Mouse (Mus musculus) heart, embryonic 14.5 days (tissue): Measurements from ENCODE around the gene Gm9789. TPM values are rescaled to one million over a fixed set of nuclear protein-coding genes. Genes with fewer than 3 reads are reported as not detected.
"Not testable (repeated sequence)": the region's sequence is repeated elsewhere in the genome, so short reads cannot be mapped to it uniquely, and the experiment has no call there.

Source experiments
- ATAC-seq: fragments of 200-750 bp; cut with Nextera tagmentation; 2 replicates; pipeline ENCODE4 v1.8.0; 2017; ENCODE audit warnings: low read depth, moderate TSS enrichment; ENCODE audit not compliant: insufficient number of reproducible peaks, insufficient read depth, low FRiP score
- H3K27ac ChIP-seq, 2 experiments: fragments of 200-500 bp in 1 of 2; fragments of 300-500 bp in 1 of 2; sonication (generic) in 1 of 2; replicated peaks in 1 of 2; 2 replicates each; pipeline ENCODE4 v1.5.1; 2012 to 2014; ENCODE audit warnings: low read depth in 2 of 2, low read length in 2 of 2, control low read depth in 1 of 2, mild to moderate bottlenecking in 1 of 2, mixed read lengths in 1 of 2; ENCODE audit not compliant: control insufficient read depth in 1 of 2, insufficient read depth in 1 of 2
- H3K27me3 ChIP-seq: fragments of 300-500 bp; sonication (generic); 2 replicates; pipeline ENCODE4 v1.6.1; 2014; ENCODE audit warnings: mild to moderate bottlenecking, low read length, control low read depth; ENCODE audit not compliant: control insufficient read depth, insufficient read depth
- H3K36me3 ChIP-seq: fragments of 300-500 bp; sonication (generic); 2 replicates; pipeline ENCODE4 v1.6.1; 2014; ENCODE audit warnings: mild to moderate bottlenecking, control low read depth, low read length, mixed read lengths; ENCODE audit not compliant: control insufficient read depth, insufficient read depth
- H3K4me1 ChIP-seq, 2 experiments: fragments of 200-500 bp in 1 of 2; fragments of 300-500 bp in 1 of 2; sonication (generic) in 1 of 2; 2 replicates each; pipeline ENCODE4 v1.6.1; 2012 to 2014; ENCODE audit warnings: low read length in 2 of 2, control low read depth in 1 of 2, mixed read lengths in 1 of 2; ENCODE audit not compliant: control insufficient read depth in 2 of 2, insufficient read depth in 2 of 2
- H3K4me2 ChIP-seq: fragments of 300-500 bp; sonication (generic); 2 replicates; pipeline ENCODE4 v1.6.1; 2014; ENCODE audit warnings: mild to moderate bottlenecking, low read length
- H3K4me3 ChIP-seq, 2 experiments: fragments of 200-500 bp in 1 of 2; fragments of 300-500 bp in 1 of 2; sonication (generic) in 1 of 2; 2 replicates each; pipeline ENCODE4 v1.5.1; 2012 to 2014; ENCODE audit warnings: low read length in 2 of 2, mild to moderate bottlenecking in 2 of 2, control low read depth in 1 of 2, low read depth in 1 of 2, moderate library complexity in 1 of 2; ENCODE audit not compliant: control insufficient read depth in 1 of 2, insufficient read depth in 1 of 2
- H3K9ac ChIP-seq: fragments of 300-500 bp; sonication (generic); 2 replicates; pipeline ENCODE4 v1.6.1; 2014; ENCODE audit warnings: mild to moderate bottlenecking, low read length
- H3K9me3 ChIP-seq: fragments of 300-500 bp; sonication (generic); 2 replicates; pipeline ENCODE4 v1.6.1; 2016; ENCODE audit warnings: low read length, control low read depth; ENCODE audit not compliant: control insufficient read depth
- WGBS: fragments of 180-500 bp; shearing (Covaris S2); extraction: QIAGEN DNeasy Blood & Tissue Kit; methylation state at CpG from one replicate; pipeline ENCODE4 v1.1.7; 2014; 5-methylcytosine and 5-hydroxymethylcytosine counted together
- polyA plus RNA-seq: library from polyadenylated mRNA; unstranded; fragments of >200 nt; fragmentation: Nextera tagmentation; extraction: Ambion mirVana; gene quantifications from 2 replicates; pipeline ENCODE4 v1.2.1, GENCODE M21; 2014

Gm9789 gene
- polyA plus RNA-seq = not detected in 2 replicates

DNA sequence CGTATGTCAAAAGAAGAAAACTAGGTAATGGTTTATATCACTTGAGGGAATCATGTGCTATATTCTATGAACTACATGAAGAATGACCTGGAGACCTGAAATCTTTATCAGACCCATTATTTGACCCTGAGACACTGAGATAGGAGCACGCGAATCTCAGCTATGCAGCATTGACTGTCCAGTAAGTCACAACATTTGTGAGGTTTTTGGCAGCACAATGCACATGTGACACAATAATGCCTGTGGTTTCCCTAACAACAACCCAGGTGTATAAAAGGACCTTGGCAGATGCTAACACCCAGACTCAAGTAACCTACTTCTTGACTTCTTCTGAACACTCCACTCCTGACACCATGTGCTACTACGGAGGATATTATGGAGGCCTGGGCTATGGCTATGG lies at the start of gene Gm9789:
TSS of gene Gm9789 (plus strand) at position 301 of the 400 bp plus-strand sequence.
- no peaks in the 10 kb centered on the region for H3K4me1 ChIP-seq
- H3K4me3 ChIP-seq = no peak within 1 kb of the TSS
- no peaks in the 10 kb centered on the region for H3K9me3 ChIP-seq
- 77% methylated on average over 4 of the region's 4 CpGs for WGBS
- ATAC-seq = no peak
- H3K36me3 ChIP-seq = no peaks in the 10 kb centered on the region
- no peak within 1 kb of the TSS for H3K4me2 ChIP-seq
- no peaks in the 10 kb centered on the region for H3K27me3 ChIP-seq
- H3K9ac ChIP-seq = no peak within 1 kb of the TSS
- no peak within 1 kb of the TSS for H3K27ac ChIP-seq

DNA sequence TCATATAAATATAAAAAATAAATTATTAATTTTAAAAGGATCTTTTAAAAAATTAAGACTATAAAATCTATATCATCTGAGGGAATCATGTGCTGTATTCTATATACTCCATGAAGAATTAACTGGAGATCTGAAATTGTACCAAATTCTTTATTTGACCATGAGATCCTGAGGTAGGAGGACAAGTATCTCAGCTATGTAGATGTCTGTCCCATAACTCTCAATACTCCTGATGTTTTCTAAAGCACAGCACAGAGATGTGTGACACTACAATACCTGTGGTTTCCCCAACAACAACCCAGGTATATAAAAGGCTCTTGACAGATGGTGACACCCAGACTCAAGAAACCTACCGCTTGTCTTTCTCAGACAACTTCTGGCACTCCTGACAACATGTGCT lies 17.2 kb upstream of the Gm9789 start, which contains the start of gene Gm6358:
TSS of gene Gm6358 (plus strand) at position 301 of the 400 bp plus-strand sequence.
- Histone ChIP-seq H3K9ac (no peak within 1 kb of the TSS), H3K36me3 (no peaks in the 10 kb centered on the region), H3K27me3 (no peaks in the 10 kb centered on the region), H3K9me3 (0 out of 2 replicates have a peak, but pooled peaks cover 2% of the 10 kb centered on the region), H3K4me3 (no peak within 1 kb of the TSS), H3K4me2 (no peak within 1 kb of the TSS), H3K4me1 (no peaks in the 10 kb centered on the region), H3K27ac (no peak within 1 kb of the TSS)
- WGBS = 88% methylated on average over 1 of the region's 1 CpGs
- no peak for ATAC-seq

DNA sequence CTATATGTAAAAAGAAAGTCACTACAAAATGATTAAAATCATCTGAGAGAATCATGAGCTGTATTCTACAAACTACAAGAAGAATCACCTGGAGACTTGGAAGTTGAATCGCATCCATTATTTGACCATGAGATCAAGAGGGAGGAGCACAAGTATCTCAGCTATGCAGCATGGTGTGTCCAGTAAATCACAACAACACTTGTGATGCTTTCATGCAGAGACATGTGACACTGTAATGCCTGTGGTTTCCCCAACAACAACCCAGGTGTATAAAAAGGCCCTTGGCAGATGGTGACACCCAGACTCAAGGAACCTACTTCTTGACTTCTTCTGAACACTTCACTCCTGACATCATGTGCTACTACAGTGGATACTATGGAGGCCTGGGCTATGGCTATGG lies 7.0 kb upstream of the Gm9789 start, which contains the start of gene Gm10061:
TSS of gene Gm10061 (plus strand) at position 301 of the 400 bp plus-strand sequence.
- Histone ChIP-seq H3K4me2 (no peak within 1 kb of the TSS), H3K27me3 (no peaks in the 10 kb centered on the region), H3K27ac (no peak within 1 kb of the TSS), H3K36me3 (no peaks in the 10 kb centered on the region), H3K4me3 (no peak within 1 kb of the TSS), H3K9ac (no peak within 1 kb of the TSS), H3K4me1 (no peaks in the 10 kb centered on the region), H3K9me3 (peaks cover 3% of the 10 kb centered on the region; the same call in 1 of the 2 replicates)
- no peak for ATAC-seq
- WGBS = 84% methylated on average over 1 of the region's 1 CpGs

GRCm38 (mm10) chr16:89169190-89169589 lies 11.4 kb downstream of the Gm9789 start, which contains the start of gene Gm7735:
Gene Gm7735, plus strand, starts transcription at chr16:89169490.
- H3K9me3 ChIP-seq, H3K27me3 ChIP-seq, H3K9ac ChIP-seq, H3K4me2 ChIP-seq, ATAC-seq, H3K27ac ChIP-seq, H3K4me1 ChIP-seq, H3K36me3 ChIP-seq, H3K4me3 ChIP-seq: not testable (repeated sequence)

DNA sequence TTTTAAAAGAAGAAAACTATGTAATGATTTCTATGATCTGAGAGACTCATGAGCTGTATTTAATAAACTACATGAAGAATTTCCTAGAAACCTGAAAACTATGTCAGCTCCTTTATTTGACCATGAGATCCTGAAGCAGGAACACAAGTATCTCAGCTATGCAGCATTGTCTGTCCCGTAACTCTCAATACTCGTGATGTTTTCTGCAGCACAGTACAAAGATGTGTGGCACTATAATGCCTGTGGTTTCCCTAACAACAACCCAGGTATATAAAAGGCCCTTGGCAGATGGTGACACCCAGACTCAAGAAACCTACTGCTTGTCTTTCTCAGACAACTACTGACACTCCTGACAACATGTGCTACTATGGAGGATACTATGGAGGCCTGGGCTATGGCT lies 16.7 kb downstream of the Gm9789 start, which contains the start of gene 1110057P08Rik:
TSS of gene 1110057P08Rik (plus strand) at position 301 of the 400 bp plus-strand sequence.
- Histone ChIP-seq H3K9ac (no peak within 1 kb of the TSS), H3K4me1 (no peaks in the 10 kb centered on the region), H3K27me3 (no peaks in the 10 kb centered on the region), H3K27ac (no peak within 1 kb of the TSS), H3K9me3 (no peaks in the 10 kb centered on the region), H3K36me3 (no peaks in the 10 kb centered on the region), H3K4me3 (no peak within 1 kb of the TSS), H3K4me2 (no peak within 1 kb of the TSS)
- WGBS = 55% methylated on average over 2 of the region's 2 CpGs
- ATAC-seq = no peak

DNA sequence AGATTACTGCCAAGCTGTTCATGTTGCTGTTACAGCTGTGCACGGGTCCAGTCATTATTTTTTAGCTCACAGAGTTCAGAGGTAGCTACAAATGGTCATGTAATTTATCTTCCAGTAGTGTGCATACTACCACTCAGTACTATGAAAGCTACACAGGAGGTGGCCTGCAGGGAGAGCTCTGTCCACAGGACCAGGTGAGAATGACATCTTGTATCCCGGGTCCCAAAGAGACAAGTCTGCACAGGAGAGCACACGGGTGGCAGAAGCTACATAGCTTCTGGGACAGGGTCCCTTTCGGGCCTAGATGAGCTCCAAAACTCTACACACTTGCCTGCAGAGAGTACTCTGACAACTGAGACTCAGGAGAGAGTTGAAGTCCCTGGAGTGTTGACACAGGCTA lies 30.9 kb downstream of the Gm9789 start:
- Histone ChIP-seq H3K36me3 (no peaks in the 10 kb centered on the region), H3K4me2 (no peak overlapping the region), H3K4me1 (no peaks in the 10 kb centered on the region), H3K4me3 (no peak overlapping the region), H3K9ac (no peak overlapping the region), H3K27ac (no peak overlapping the region), H3K9me3 (no peaks in the 10 kb centered on the region), H3K27me3 (no peaks in the 10 kb centered on the region)
- WGBS = 65% methylated on average over 4 of the region's 4 CpGs
- no peak for ATAC-seq

DNA sequence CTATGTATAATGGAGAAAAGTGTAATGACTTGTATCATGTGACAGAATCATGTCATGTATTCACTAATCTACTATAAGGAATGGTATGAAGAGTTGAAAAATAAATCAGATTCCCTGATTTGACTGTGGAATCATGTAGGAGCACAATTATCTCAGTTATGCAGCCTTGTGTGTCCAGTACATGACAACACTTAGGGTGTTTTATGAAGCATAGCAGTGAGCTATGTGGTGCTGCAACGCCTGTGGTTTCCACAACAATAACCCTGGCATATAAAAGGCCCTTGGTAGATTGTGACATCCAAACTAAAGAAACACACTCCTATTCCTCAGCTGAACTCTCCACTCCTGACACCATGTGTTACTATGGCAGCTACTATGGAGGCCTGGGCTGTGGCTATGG lies 47.8 kb downstream of the Gm9789 start, which contains the start of gene Krtap20-2:
TSS of gene Krtap20-2 (plus strand) at position 301 of the 400 bp plus-strand sequence.
- no peaks in the 10 kb centered on the region for H3K36me3 ChIP-seq
- no peaks in the 10 kb centered on the region for H3K4me1 ChIP-seq
- H3K4me2 ChIP-seq = no peak within 1 kb of the TSS
- WGBS = 61% methylated on average over 1 of the region's 1 CpGs
- H3K27ac ChIP-seq = no peak within 1 kb of the TSS
- H3K27me3 ChIP-seq = no peaks in the 10 kb centered on the region
- no peak for ATAC-seq
- H3K4me3 ChIP-seq = no peak within 1 kb of the TSS
- no peak within 1 kb of the TSS for H3K9ac ChIP-seq
- H3K9me3 ChIP-seq = no peaks in the 10 kb centered on the region
